Mouse (Mus musculus): ENCODE measurements around the gene Cox20. TPM values are rescaled to one million over a fixed set of nuclear protein-coding genes. Genes with fewer than 3 reads are reported as not detected.
"Not testable (repeated sequence)": the region's sequence is repeated elsewhere in the genome, so short reads cannot be mapped to it uniquely, and the experiment has no call there.

The Cox20 gene
- 77.3 and 84.2 TPM in 2 replicates for polyA plus RNA-seq (2016; fragmentation: Nextera tagmentation; extraction: Ambion mirVana)

DNA sequence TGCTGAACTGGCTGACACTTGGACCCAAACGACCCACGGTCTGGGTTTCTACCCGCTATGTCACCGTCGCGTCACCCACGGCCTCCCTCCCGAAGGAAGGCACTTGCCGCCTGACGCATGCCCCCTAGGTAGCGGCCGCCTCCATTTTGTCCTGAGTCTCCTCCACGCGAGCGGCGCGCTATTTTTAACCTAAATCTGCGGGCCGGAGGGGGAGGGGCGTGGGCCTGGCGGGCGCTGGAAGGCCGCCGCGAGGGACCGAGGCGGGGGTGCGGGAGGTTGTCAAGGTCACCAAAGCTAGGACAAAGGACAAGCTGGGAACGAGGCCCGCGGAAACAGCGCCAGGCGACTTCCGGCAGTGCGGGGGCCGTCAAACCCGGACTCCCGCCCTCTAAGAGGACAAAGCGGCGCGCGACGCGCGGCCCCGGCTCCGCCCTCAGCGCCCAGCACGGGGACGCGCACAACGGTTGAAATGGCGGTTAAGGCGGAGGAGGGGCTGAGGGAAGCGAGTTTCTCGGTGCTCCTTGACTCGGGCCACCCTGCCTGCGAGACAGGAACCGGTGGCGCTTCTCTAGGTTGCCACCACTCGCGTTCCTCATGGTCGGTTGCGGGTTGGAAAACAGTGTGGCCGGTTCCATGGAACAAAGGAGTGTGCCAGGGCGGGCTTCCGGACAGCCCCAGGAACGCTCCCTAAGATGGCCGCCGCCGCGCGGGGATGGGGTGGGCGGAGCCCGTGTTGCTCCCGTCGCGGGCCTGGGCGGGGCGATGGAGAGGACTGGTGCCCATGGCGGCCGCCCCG lies at the start of gene Cox20:
Cox20 (plus strand) TSS at position 742 of the 796 bp plus-strand sequence.
- H3K4me3 ChIP-seq = peak within 1 kb of the TSS; percentile 66
- no peaks in the 10 kb centered on the region for H3K9me3 ChIP-seq
- DNase-seq (ENCODE audit: extremely low spot score, low spot score) = peak; percentile 95
- H3K36me3 ChIP-seq (replicated peaks) = peaks cover 32% of the 10 kb centered on the region
- H3K27ac ChIP-seq = peak within 1 kb of the TSS; percentile 95
- WGBS = under 1% methylated on average over 83 of the region's 83 CpGs
- no peaks in the 10 kb centered on the region for H3K27me3 ChIP-seq (ENCODE audit: poor library complexity, severe bottlenecking)
- H3K4me1 ChIP-seq = peaks cover 48% of the 10 kb centered on the region

DNA sequence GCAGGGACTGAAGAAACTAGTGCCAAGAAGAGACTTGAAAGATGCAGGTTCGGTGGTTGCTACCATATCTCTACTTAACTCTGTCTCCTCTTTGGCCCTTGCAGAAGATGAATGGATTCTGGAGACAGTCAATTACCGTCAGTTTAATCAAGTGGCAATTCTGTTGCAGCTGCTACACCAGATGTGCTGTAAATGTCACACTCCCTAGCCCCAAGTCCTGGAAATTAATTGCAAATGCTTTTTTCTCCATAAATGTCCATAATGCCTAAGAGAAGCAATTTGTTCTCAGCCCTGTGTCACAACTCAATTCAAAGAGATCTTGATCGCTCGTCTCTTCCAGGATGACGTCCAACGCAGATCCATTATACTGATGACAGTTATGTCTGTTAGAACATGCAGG lies 48.3 kb upstream of the Cox20 start:
- Histone ChIP-seq H3K36me3 (replicated peaks) (no peaks in the 10 kb centered on the region), H3K4me3 (no peak overlapping the region), H3K27me3 (ENCODE audit: poor library complexity, severe bottlenecking) (peaks cover 6% of the 10 kb centered on the region), H3K9me3 (no peaks in the 10 kb centered on the region), H3K4me1 (peaks cover under 1% of the 10 kb centered on the region; the same call in 1 of the 2 replicates), H3K27ac (no peak overlapping the region)
- whole genome bisulfite sequencing = 90% methylated on average over 6 of the region's 6 CpGs
- DNase-seq (ENCODE audit: extremely low spot score, low spot score) = no peak

DNA sequence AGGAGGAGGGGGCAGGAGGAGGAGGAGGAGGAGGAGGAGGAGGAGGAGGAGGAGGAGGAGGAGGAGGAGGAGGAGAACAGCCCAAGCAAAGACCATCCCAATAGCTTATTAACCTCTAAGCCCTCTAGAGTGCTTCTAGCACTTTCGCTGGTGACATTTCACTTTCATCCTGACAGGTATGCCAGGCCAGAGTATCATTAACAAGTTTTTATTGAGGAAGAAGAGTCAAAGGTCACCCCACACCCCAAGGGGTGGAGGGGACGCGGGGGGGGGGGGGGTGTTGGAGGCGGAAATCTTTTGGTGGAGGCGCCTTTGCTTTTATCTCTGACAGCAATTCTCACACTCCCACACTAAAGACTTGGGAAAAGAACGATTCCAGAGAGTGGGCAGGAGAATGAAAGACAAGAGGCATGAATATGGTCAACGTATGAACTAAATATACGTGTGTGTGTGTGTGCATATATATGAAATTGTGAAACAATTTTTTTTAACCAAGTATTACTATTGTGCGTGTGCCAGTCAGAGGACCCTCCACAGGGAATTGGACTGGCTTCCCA lies 43.7 kb upstream of the Cox20 start:
- Histone ChIP-seq H3K36me3 (replicated peaks) (no peaks in the 10 kb centered on the region), H3K9me3 (no peaks in the 10 kb centered on the region), H3K4me3 (peak overlapping the region; percentile 69), H3K4me1 (peaks cover 13% of the 10 kb centered on the region), H3K27me3 (ENCODE audit: poor library complexity, severe bottlenecking) (peaks cover 31% of the 10 kb centered on the region), H3K27ac (0 out of 2 replicates have a peak overlapping the region, but pooled peaks have one; percentile 92)
- DNase-seq (ENCODE audit: extremely low spot score, low spot score) = no peak
- 54% methylated on average over 9 of the region's 9 CpGs for WGBS

DNA sequence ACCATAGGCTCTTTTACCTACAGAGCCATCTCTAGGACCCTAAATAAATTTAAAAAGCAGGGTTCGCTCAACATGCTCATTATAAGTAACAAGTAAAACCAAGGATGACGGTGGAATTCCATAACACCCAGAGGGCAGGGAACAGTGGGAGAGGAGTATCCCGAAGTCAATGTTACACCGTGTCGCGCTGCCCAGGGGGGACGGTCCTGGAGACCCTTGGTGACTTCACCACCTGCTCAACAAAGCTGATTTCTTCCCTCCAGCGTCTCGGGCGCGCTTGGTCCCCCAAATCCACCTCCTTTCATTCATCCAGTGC lies 43.2 kb upstream of the Cox20 start:
- Histone ChIP-seq H3K27ac (peak overlapping the region; percentile 92), H3K4me3 (peak overlapping the region; percentile 69)
- 9% methylated on average over 11 of the region's 11 CpGs for WGBS

DNA sequence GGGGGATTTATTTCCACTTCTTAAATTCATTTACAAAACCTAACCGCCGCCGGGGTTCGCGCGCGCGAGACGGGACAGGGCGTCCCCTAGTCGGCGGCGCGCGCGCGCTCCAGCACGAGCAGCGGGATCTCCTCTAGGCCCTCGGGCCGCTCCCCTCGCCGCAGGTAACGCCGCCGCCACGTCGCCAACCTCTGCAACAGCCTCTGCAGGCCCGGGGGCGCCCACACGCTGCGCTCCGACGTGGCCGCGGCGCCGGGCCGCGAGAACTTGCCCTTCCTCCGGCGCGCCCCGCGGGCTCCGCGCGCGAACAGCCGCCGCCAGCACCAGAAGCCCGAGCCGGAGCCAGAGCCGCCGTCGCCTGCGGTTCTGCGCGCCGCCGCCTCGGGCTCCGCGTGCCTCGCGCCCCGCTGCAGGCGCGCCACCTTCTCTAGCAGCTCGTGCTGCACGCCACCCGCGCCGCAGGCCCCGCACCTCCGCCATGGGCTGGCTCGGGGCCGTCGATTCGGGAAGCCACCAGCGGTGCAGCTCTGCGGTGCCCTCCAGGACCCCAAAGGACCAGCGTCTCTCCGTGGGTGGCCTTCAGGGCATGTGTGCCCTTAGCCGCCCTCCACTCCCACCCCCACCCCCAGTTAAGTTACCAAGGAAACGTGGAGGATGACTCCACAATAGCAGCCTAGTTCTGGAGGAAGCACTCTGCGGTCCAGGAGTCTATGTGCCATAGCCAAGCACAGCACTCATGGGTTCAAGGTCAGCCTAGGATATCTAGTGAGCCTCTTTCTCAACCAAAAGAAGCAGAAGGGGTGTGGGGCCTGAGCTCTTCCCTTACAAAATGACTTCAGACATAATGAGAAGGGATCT lies 42.6 kb upstream of the Cox20 start:
- peaks cover 31% of the 10 kb centered on the region for H3K27me3 ChIP-seq (ENCODE audit: poor library complexity, severe bottlenecking)
- H3K36me3 ChIP-seq (replicated peaks) = no peaks in the 10 kb centered on the region
- under 1% methylated on average over 87 of the region's 87 CpGs for WGBS
- H3K4me3 ChIP-seq = peak overlapping the region; percentile 69
- H3K4me1 ChIP-seq = peaks cover 13% of the 10 kb centered on the region
- peak overlapping the region; percentile 92 for H3K27ac ChIP-seq
- H3K9me3 ChIP-seq = no peaks in the 10 kb centered on the region
- DNase-seq (ENCODE audit: extremely low spot score, low spot score) = peak; percentile 56

More for the DNA sequence above, 43.2 kb upstream of the Cox20 start:
- Histone ChIP-seq H3K4me1 (peaks cover 13% of the 10 kb centered on the region), H3K9me3 (no peaks in the 10 kb centered on the region), H3K27me3 (ENCODE audit: poor library complexity, severe bottlenecking) (peaks cover 31% of the 10 kb centered on the region), H3K36me3 (replicated peaks) (no peaks in the 10 kb centered on the region)
- no peak for DNase-seq (ENCODE audit: extremely low spot score, low spot score)

DNA sequence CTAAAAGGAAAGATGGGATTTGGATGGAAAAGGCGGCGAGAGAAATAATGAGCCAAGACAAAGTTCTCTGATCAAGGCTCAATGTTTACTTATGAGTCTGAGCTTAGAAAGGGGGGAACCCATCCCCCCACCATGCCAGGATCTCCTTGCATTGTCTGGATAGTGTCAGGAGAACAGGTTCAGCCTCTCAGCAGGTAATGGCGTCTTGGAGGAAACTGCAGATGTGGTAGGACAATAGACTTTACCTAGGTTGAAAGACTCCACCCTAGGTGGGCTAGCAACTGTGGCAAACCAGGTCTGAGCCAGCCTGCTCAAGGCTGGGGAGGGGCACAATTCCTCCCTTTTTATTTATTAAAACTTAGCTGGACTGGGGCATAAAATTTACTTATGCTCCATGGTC lies 35.6 kb upstream of the Cox20 start:
- H3K27ac ChIP-seq; H3K27me3 ChIP-seq (ENCODE audit: poor library complexity, severe bottlenecking); H3K4me1 ChIP-seq; DNase-seq (ENCODE audit: extremely low spot score, low spot score); H3K4me3 ChIP-seq; H3K36me3 ChIP-seq (replicated peaks); H3K9me3 ChIP-seq: not testable (repeated sequence)
- 83% methylated on average over 3 of the region's 3 CpGs for WGBS

DNA sequence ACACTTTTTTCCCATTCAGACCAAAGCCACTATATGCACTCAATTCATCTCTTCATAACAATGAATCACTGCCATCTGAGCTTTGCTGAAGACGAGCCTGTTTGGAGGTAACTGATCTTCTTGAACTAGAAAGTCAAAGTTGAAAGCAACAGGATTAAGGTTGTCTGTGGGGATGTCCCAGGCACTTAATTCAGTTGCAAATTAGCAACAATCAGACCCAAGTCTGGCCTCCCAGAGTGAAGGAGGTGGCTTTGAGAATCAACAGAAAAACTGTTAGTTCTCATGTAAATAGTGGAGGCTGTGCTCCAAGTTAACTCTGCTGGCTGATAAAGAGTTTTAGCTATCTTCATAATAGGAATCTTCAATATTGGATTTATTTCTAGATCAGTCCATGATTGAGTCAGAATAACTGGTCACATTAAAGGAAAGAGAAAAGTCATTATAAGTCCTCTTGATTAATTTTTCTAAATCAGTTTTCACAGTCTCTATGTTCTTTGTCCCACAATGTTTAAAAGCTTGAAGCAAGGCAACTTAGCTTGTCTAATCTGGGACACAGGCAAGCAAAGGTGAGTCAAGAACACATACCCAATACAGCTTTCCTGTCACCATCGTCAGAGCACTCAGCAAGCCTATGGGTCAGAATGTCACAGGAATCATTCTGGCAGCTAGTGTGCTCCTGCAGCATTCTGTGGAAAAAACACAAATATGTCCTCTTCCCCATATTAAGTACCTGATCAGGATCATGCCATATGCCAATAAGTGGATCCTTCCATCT lies 34.8 kb upstream of the Cox20 start:
- Histone ChIP-seq H3K9me3 (peaks cover 7% of the 10 kb centered on the region; the same call in 1 of the 2 replicates), H3K4me3 (no peak overlapping the region), H3K4me1 (peaks cover 5% of the 10 kb centered on the region; the same call in 1 of the 2 replicates), H3K36me3 (replicated peaks) (no peaks in the 10 kb centered on the region), H3K27me3 (ENCODE audit: poor library complexity, severe bottlenecking) (no peaks in the 10 kb centered on the region), H3K27ac (no peak overlapping the region)
- WGBS = 71% methylated on average over 2 of the region's 2 CpGs
- no peak for DNase-seq (ENCODE audit: extremely low spot score, low spot score)

DNA sequence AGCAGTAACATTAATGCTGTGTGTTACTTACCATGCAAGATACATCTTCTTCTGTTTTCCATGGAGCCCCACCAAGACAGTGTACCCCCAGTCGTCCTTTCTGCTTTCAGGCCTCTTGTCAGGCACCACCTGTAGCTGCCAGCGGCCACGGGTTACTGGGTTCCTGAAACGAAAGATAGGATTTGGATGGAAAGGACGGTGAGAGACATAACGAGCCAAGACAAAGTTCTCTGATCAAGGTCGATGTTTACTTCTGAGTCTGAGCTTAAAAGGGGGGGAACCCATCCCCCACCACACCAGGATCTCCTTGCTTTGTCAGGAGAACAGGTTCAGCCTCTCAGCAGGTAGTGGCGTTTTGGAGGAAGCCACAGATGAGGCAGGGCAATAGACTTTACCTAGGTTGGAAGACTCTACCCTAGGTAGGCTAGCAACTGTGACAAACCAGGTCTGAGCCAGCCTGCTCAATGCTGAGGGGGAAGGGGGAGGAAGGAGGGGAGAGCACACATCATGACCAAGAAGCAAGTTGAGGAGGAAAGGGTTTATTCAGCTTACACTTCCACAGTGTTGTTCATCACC lies 31.2 kb upstream of the Cox20 start:
- Histone ChIP-seq H3K4me1 (peaks cover 5% of the 10 kb centered on the region; the same call in 1 of the 2 replicates), H3K4me3 (no peak overlapping the region), H3K36me3 (replicated peaks) (no peaks in the 10 kb centered on the region), H3K27me3 (ENCODE audit: poor library complexity, severe bottlenecking) (no peaks in the 10 kb centered on the region), H3K9me3 (peaks cover 7% of the 10 kb centered on the region; the same call in 1 of the 2 replicates), H3K27ac (no peak overlapping the region)
- 57% methylated on average over 8 of the region's 8 CpGs for WGBS
- no peak for DNase-seq (ENCODE audit: extremely low spot score, low spot score)

DNA sequence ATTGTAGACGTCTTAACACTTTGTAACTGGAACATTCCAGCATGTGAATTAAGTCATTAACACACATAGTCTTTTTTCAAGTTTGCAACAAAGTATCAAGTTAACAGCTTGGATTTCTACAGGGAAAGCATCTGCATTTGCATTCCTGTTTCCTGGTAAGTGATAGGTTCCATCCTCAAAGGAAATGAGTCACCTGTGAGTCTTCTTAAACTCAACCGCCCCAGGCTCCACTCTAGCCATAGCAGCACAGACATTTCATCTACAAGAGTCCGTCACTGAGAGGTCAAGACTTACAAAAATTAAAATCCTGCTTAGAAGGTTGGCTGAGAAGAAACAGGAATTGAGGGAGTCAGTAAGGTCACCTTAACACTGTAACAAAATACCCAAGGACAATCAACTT lies 27.2 kb upstream of the Cox20 start:
- H3K27ac ChIP-seq = no peak overlapping the region
- H3K4me1 ChIP-seq = peaks cover 4% of the 10 kb centered on the region; the same call in 1 of the 2 replicates
- H3K27me3 ChIP-seq (ENCODE audit: poor library complexity, severe bottlenecking) = no peaks in the 10 kb centered on the region
- no peak for DNase-seq (ENCODE audit: extremely low spot score, low spot score)
- no peak overlapping the region for H3K4me3 ChIP-seq
- no peaks in the 10 kb centered on the region for H3K36me3 ChIP-seq (replicated peaks)
- 92% methylated on average over 3 of the region's 3 CpGs for WGBS
- no peaks in the 10 kb centered on the region for H3K9me3 ChIP-seq

DNA sequence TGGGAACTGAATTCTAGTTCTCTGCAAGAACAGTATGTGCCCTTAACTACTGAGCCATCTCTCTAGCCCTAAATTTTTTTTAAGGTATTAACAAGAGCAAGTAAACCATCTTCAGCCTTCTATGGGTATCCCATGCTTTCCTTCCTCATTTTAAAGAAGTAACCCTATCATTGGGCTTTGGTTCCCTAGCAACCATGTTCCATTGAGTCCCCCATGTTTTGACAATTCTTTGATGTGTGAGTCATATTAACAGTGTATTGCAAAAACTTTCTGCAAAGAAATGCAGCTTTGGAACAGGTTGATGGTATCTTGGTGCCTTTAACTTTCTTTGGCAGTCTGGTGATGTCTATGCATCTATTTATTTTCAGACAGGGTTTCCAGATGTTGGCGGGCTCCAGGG lies 24.9 kb upstream of the Cox20 start:
- no peak overlapping the region for H3K27ac ChIP-seq
- H3K4me3 ChIP-seq = no peak overlapping the region
- no peaks in the 10 kb centered on the region for H3K9me3 ChIP-seq
- H3K27me3 ChIP-seq (ENCODE audit: poor library complexity, severe bottlenecking) = no peaks in the 10 kb centered on the region
- no peaks in the 10 kb centered on the region for H3K36me3 ChIP-seq (replicated peaks)
- DNase-seq (ENCODE audit: extremely low spot score, low spot score) = no peak
- WGBS = 97% methylated on average over 1 of the region's 1 CpGs
- H3K4me1 ChIP-seq = no peaks in the 10 kb centered on the region

DNA sequence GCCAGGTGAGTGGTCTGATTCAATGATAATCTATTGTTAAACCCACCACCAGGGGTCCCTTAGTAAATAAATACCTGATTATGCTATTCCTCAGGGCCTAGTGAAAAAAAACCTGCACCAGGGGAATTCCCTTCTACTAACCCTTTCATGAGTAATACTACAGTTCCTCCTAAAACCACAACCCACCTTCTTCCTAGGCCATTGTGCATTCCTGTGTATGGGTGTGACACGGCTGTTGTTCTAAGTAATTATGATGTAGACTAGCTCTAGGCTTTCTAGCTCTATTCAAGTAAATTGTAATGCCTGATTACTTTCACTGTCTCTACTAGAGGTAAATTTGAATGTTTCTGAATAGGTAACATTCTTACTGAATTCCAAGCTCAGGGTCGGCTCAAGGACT lies 17.7 kb upstream of the Cox20 start:
- not testable (repeated sequence) for H3K27ac ChIP-seq; DNase-seq (ENCODE audit: extremely low spot score, low spot score); H3K4me1 ChIP-seq; H3K36me3 ChIP-seq (replicated peaks); H3K27me3 ChIP-seq (ENCODE audit: poor library complexity, severe bottlenecking); H3K9me3 ChIP-seq; H3K4me3 ChIP-seq
- WGBS = 89% methylated on average over 2 of the region's 2 CpGs

DNA sequence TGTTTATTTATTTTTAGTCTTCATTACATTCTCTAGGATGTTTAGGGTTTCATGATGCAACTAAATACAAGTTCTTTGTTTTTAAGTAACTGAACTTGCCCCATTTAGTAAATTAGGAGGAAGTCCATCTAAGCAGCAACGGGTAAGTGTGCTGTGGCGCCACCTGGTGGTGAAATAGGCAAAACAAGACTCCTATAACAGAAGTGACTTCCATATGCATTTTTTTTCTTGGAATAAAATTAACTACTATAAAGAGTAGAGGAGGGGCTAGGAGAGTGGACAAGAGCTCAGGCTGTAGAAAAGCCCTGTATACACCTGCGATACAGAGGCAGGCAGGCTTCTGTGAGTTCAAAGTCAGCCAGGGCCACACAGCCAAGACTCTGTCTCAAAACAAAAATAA lies 15.5 kb upstream of the Cox20 start:
- no peak overlapping the region for H3K4me3 ChIP-seq
- H3K27me3 ChIP-seq (ENCODE audit: poor library complexity, severe bottlenecking) = no peaks in the 10 kb centered on the region
- 27% methylated on average over 3 of the region's 3 CpGs for WGBS
- DNase-seq (ENCODE audit: extremely low spot score, low spot score) = peak; percentile 61
- H3K36me3 ChIP-seq (replicated peaks) = no peaks in the 10 kb centered on the region
- no peak overlapping the region for H3K27ac ChIP-seq
- H3K4me1 ChIP-seq = no peaks in the 10 kb centered on the region
- peaks cover 9% of the 10 kb centered on the region; the same call in 1 of the 2 replicates for H3K9me3 ChIP-seq

Measured in forebrain, embryonic 10.5 days (tissue).